Mouse (Mus musculus) cerebellum, adult 2 months (tissue): ENCODE data around the gene Xbp1.

ENCODE experiments used
- CTCF ChIP-seq: fragments of 200-500 bp; IDR thresholded peaks from 2 replicates; pipeline ENCODE4 v1.5.1; 2011; ENCODE audit warnings: low read depth, mild to moderate bottlenecking, control low read depth, low read length, moderate library complexity, borderline replicate concordance; ENCODE audit not compliant: insufficient read depth
- POLR2A ChIP-seq: fragments of 200-500 bp; IDR thresholded peaks from 2 replicates; pipeline ENCODE4 v1.6.1; 2011; ENCODE audit warnings: low read length, control low read depth, borderline replicate concordance; ENCODE audit not compliant: insufficient read depth

- TF ChIP-seq POLR2A (peak; percentile 36; the same call in 1 of the 2 replicates), CTCF (peak; percentile 86)
Measured at GRCm38 (mm10) chr11:5485193-5486011, 35.1 kb upstream of the Xbp1 start.
